12 mouse cellular contexts compared by ENCODE assay signal in genomic region chr13:93966271-93966670, GRCm38 (mm10).
DNase-seq lines count a peak whose midpoint lies in the region; ATAC-seq and TF ChIP-seq lines count a peak whose summit lies in the region.
"Had no signal": no experiment of that assay in that cellular context is flagged by ENCODE, and none has a peak within 500 bp of the region (broad histone marks: within the 10 kb centered on the region; RNA-seq: fewer than 3 reads in every experiment).

No protein-coding gene starts in this region.

- no peak for TF ChIP-seq CTCF in forebrain, postnatal 0 days (IDR thresholded peaks at IDR 0.05; ENCODE audit: low read depth)

- peak; percentile 45 for DNase-seq in embryo, embryonic 10.5 days (ENCODE audit: low spot score)
- DNase-seq in embryo, embryonic 9.5 days (ENCODE audit: extremely low spot score) = no peak
- DNase-seq in midbrain, embryonic 14.5 days = no peak
- peak; percentile 16 for DNase-seq in forebrain, postnatal 0 days
- DNase-seq in retina, embryonic 14.5 days (ENCODE audit: low spot score) = peak; percentile 17
- no peak for DNase-seq in MN1 (ENCODE audit: low spot score)
- DNase-seq in kidney, postnatal 36 days = no peak
- DNase-seq: gastrocnemius, postnatal 25 days had no signal

- H3K4me3 ChIP-seq in midbrain, embryonic 16.5 days (ENCODE audit: low read depth, low read length) = no peak overlapping the region
- H3K4me3 ChIP-seq in midbrain, embryonic 14.5 days (replicated peaks; ENCODE audit: low read depth, low read length) = no peak overlapping the region
- no peak overlapping the region for H3K4me3 ChIP-seq in forebrain, postnatal 0 days (ENCODE audit: low read depth, low read length)

- no peak overlapping the region for H3K4me2 ChIP-seq in midbrain, embryonic 16.5 days (ENCODE audit: low read length)
- no peak overlapping the region for H3K4me2 ChIP-seq in midbrain, embryonic 14.5 days (ENCODE audit: low read length)
- no peak overlapping the region for H3K4me2 ChIP-seq in forebrain, postnatal 0 days (ENCODE audit: low read depth)
- H3K4me2 ChIP-seq: liver, embryonic 11.5 days had no signal

- H3K9me3 ChIP-seq in midbrain, embryonic 16.5 days (replicated peaks; ENCODE audit: control insufficient read depth, low read length, poor library complexity, severe bottlenecking) = no peaks in the 10 kb centered on the region
- H3K9me3 ChIP-seq in midbrain, embryonic 14.5 days (ENCODE audit: control insufficient read depth, low read length) = no peaks in the 10 kb centered on the region
- H3K9me3 ChIP-seq in forebrain, postnatal 0 days (ENCODE audit: low read length) = no peaks in the 10 kb centered on the region

- H3K27ac ChIP-seq in midbrain, embryonic 16.5 days (ENCODE audit: low read length) = no peak overlapping the region
- H3K27ac ChIP-seq in midbrain, embryonic 14.5 days (replicated peaks; ENCODE audit: low read depth, low read length) = no peak overlapping the region
- H3K27ac ChIP-seq in forebrain, postnatal 0 days (ENCODE audit: low read depth, low read length) = no peak overlapping the region
- H3K27ac ChIP-seq: kidney, postnatal 0 days had no signal

- ATAC-seq in midbrain, embryonic 16.5 days = 0 out of 2 replicates have a peak, but pooled peaks have one; percentile 45
- ATAC-seq in midbrain, embryonic 14.5 days (ENCODE audit: low FRiP score, low TSS enrichment) = no peak
- peak; percentile 67; the same call in 1 of the 2 replicates for ATAC-seq in forebrain, postnatal 0 days
- ATAC-seq: inflammation-experienced regulatory T-cells, adult 6 months had no signal

- no peaks in the 10 kb centered on the region for H3K36me3 ChIP-seq in midbrain, embryonic 16.5 days (ENCODE audit: control insufficient read depth, insufficient read depth, low read length)
- H3K36me3 ChIP-seq in midbrain, embryonic 14.5 days (ENCODE audit: control insufficient read depth, insufficient read depth, low read length) = no peaks in the 10 kb centered on the region
- H3K36me3 ChIP-seq in forebrain, postnatal 0 days (ENCODE audit: insufficient read depth) = no peaks in the 10 kb centered on the region

- no peak overlapping the region for H3K9ac ChIP-seq in midbrain, embryonic 16.5 days (ENCODE audit: low read depth, low read length)
- no peak overlapping the region for H3K9ac ChIP-seq in midbrain, embryonic 14.5 days (replicated peaks; ENCODE audit: low read length)
- no peak overlapping the region for H3K9ac ChIP-seq in forebrain, postnatal 0 days

- no peaks in the 10 kb centered on the region for H3K27me3 ChIP-seq in midbrain, embryonic 16.5 days (ENCODE audit: control insufficient read depth, insufficient read depth, low read depth, low read length)
- H3K27me3 ChIP-seq in midbrain, embryonic 14.5 days (ENCODE audit: control insufficient read depth, insufficient read depth, low read length) = no peaks in the 10 kb centered on the region
- H3K27me3 ChIP-seq in forebrain, postnatal 0 days (ENCODE audit: insufficient read depth, low read length) = no peaks in the 10 kb centered on the region

- H3K4me1 ChIP-seq in midbrain, embryonic 16.5 days (ENCODE audit: control insufficient read depth, insufficient read depth, low read length) = peaks cover 10% of the 10 kb centered on the region
- H3K4me1 ChIP-seq in midbrain, embryonic 14.5 days (ENCODE audit: control insufficient read depth, insufficient read depth, low read length) = peaks cover 7% of the 10 kb centered on the region; the same call in 1 of the 2 replicates
- no peaks in the 10 kb centered on the region; the same call in 1 of the 2 replicates for H3K4me1 ChIP-seq in forebrain, postnatal 0 days (ENCODE audit: insufficient read depth)

Comparison
In these comparisons a context has a peak if more than half of its experiments do, and no peak if none do; other contexts are left out.
1. DNase-seq: peak in embryo, embryonic 10.5 days (single experiment), forebrain, postnatal 0 days (single experiment) and retina, embryonic 14.5 days (single experiment); none in embryo, embryonic 9.5 days (single experiment), midbrain, embryonic 14.5 days (single experiment), MN1 (single experiment) and kidney, postnatal 36 days (0 of 2).